Mouse (Mus musculus): ENCODE results near the gene Majin.

DNA sequence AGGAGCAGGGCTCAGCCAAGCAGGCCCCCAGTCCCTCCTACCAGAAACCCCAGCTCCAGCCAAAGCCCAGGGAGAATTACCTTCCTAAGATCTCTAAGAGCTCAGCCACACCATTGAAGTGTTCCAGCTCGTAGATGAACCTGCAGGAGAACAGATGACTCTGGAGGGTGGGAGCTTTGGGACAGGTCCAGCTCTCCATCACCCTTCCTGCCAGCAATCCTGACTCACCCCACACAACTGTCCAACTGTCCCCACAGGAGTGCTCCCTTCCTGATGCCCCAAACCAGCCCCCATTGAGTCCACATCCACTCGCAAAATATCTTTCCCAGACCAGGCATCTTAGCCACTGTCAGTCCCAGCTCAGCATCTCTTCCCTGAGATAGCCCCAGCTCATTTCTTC is 46.8 kb downstream of the Majin start:
- TF ChIP-seq USF1 (IDR thresholded peaks at IDR 0.05; ENCODE audit: low read depth) (no peak), CTCF (IDR thresholded peaks at IDR 0.05; ENCODE audit: control insufficient read depth, insufficient read depth, insufficient read length) (no peak), MAX (IDR thresholded peaks at IDR 0.05) (no peak), MYOD1 (IDR thresholded peaks at IDR 0.05; ENCODE audit: control insufficient read depth, insufficient read length, low read depth) (no peak), CEBPB (IDR thresholded peaks at IDR 0.05; ENCODE audit: low read depth) (no peak), MYOG (IDR thresholded peaks at IDR 0.05; ENCODE audit: control insufficient read depth, extremely low read depth, insufficient read length) (no peak)

Data from C2C12 (cell line).